Mouse (Mus musculus) embryonic facial prominence, embryonic 13.5 days (tissue): ENCODE data around the gene Irx2. TPM values are rescaled to one million over a fixed set of nuclear protein-coding genes. Genes with fewer than 3 reads are reported as not detected.

Source experiments
- ATAC-seq: fragments of 200-750 bp; cut with Nextera tagmentation; 2 replicates; pipeline ENCODE4 v1.8.0; 2017; ENCODE audit warnings: low read depth; ENCODE audit not compliant: insufficient number of reproducible peaks, insufficient read depth, low FRiP score, low TSS enrichment
- H3K27ac ChIP-seq: fragments of 300-500 bp; sonication (generic); 2 replicates; pipeline ENCODE4 v1.5.1; 2015; ENCODE audit warnings: moderate library complexity, mild to moderate bottlenecking, inconsistent platforms
- H3K27me3 ChIP-seq: fragments of 300-500 bp; sonication (generic); 2 replicates; pipeline ENCODE4 v1.6.1; 2015; ENCODE audit warnings: mild to moderate bottlenecking, inconsistent platforms
- H3K36me3 ChIP-seq: fragments of 300-500 bp; sonication (generic); 2 replicates; pipeline ENCODE4 v1.6.1; 2015; ENCODE audit warnings: mild to moderate bottlenecking, inconsistent platforms
- H3K4me1 ChIP-seq: fragments of 300-500 bp; sonication (generic); 2 replicates; pipeline ENCODE4 v1.6.1; 2015; ENCODE audit warnings: inconsistent platforms
- H3K4me2 ChIP-seq: fragments of 300-500 bp; sonication (generic); 2 replicates; pipeline ENCODE4 v1.6.1; 2015; ENCODE audit warnings: moderate library complexity, mild to moderate bottlenecking, inconsistent platforms
- H3K4me3 ChIP-seq: fragments of 300-500 bp; sonication (generic); 2 replicates; pipeline ENCODE4 v1.5.1; 2015; ENCODE audit warnings: mild to moderate bottlenecking, inconsistent platforms
- H3K9ac ChIP-seq: fragments of 300-500 bp; sonication (generic); 2 replicates; pipeline ENCODE4 v1.6.1; 2015; ENCODE audit warnings: mild to moderate bottlenecking, inconsistent platforms
- H3K9me3 ChIP-seq: fragments of 300-500 bp; sonication (generic); 2 replicates; pipeline ENCODE4 v1.6.1; 2016; ENCODE audit warnings: inconsistent platforms
- WGBS: fragments of 180-500 bp; shearing (Covaris S2); methylation state at CpG from one replicate; pipeline ENCODE4 v1.1.7; 2015; ENCODE audit warnings: mixed read lengths; 5-methylcytosine and 5-hydroxymethylcytosine counted together
- polyA plus RNA-seq: library from polyadenylated mRNA; unstranded; fragments of >200 nt; fragmentation: Nextera tagmentation; extraction: Ambion mirVana; gene quantifications from 2 replicates; pipeline ENCODE4 v1.2.1, GENCODE M21; 2015

The Irx2 gene
- polyA plus RNA-seq, 1 experiment from 2014 or later: 16.7 TPM

DNA sequence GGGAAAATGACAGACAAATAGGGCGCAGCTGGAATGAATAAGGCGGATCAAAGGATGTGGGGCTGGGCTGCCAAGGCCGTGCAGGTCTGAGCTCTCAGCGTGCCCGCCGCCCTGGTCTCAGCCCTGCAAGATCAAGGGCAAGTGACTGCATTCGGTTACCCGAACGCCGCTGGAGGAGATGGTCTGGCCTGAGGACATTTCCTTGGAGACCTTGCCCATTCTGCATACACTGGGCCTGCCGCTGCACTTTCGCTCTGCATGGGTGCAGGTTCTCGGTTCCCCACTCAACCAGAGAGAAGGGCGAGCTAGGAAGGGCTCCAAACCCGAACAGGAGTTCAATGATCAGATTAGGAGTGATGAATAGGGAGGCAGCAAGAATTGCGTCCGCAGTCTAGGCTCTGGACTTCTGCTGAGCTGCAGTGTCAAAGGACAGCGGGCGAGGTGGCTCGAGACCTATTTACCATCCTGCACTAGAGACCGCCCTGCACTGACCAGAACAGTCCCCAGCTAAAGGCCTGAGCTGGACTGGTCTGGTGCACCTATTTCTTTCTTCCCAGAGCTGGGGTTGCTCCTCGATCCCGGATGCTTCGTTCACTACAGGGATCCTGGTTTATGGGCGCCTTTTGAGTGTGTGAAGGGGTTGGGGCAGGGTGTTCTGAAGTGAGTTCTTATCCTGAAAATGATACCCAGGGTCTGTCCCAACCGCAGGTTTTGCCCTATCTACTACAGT lies 9.9 kb downstream of the Irx2 start:
- H3K9ac ChIP-seq: no peak overlapping the region
- no peaks in the 10 kb centered on the region for H3K36me3 ChIP-seq
- peaks cover 19% of the 10 kb centered on the region for H3K4me1 ChIP-seq
- peaks cover 96% of the 10 kb centered on the region for H3K27me3 ChIP-seq
- WGBS: 2% methylated on average over 26 of the region's 26 CpGs
- ATAC-seq: no peak
- no peaks in the 10 kb centered on the region for H3K9me3 ChIP-seq
- peak overlapping the region; percentile 47 for H3K4me3 ChIP-seq
- H3K27ac ChIP-seq: no peak overlapping the region
- peak overlapping the region; percentile 75 for H3K4me2 ChIP-seq

DNA sequence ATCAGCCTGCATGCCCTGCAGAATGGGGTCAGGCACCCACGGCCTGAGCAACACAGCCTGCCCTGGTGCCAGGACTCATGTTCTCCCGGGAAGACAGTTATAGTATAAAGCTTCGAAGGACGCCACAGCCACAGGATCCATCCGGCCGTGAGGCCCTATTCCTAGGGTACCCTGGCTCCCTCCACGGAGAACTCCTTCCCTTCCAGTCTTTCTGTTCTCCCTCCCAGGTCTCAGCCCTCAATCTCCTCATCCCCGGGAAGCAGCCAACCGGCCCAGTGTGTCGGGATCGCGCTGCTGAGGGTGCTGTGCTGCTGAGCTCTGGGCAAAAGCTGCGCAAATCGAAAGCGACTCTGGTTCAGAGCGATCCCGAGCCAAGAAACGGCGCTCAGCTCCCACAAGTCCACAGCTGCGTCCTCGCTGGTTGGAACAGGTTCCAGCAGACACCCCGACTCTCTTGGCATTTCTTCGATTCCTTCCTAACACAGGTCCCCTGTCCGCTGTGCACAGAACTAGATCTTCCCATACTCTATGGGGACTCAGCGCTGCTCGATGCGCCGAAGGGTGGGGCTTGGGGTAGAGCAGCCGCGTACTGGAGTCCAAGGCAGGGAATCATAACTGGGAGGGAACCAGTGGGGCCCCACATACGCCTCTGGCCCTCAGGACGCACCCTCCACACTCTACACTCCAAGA lies 11.0 kb downstream of the Irx2 start:
- 2% methylated on average over 32 of the region's 32 CpGs for WGBS
- peaks cover 91% of the 10 kb centered on the region for H3K27me3 ChIP-seq
- no peak overlapping the region for H3K27ac ChIP-seq
- peak overlapping the region; percentile 63 for H3K9ac ChIP-seq
- peak; percentile 44; the same call in 1 of the 2 replicates for ATAC-seq
- no peaks in the 10 kb centered on the region for H3K36me3 ChIP-seq
- no peaks in the 10 kb centered on the region for H3K9me3 ChIP-seq
- H3K4me1 ChIP-seq: peaks cover 19% of the 10 kb centered on the region
- peak overlapping the region; percentile 75 for H3K4me2 ChIP-seq
- H3K4me3 ChIP-seq: peak overlapping the region; percentile 47

DNA sequence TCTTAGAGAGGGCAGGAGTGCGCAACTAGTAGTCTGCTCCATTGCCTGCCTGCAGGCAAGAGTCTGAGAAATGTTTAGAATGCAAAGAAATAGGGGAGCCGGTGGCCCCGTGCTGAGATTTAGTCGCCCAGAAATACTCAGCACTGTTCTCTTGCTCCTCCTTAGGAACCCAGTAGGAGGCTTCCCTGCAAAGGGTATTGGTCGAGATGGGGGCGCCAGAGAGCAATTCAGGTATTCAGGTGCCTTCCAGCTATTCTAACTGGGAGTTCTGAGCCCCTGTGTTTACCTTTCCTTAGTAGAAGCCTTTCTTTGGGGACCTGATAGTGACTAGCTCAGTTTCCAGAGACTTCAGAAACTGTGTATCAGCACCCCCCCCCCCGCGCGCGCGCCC lies 11.5 kb downstream of the Irx2 start:
- no peaks in the 10 kb centered on the region for H3K36me3 ChIP-seq
- WGBS: 3% methylated on average over 11 of the region's 11 CpGs
- H3K4me3 ChIP-seq: peak overlapping the region; percentile 47
- peak overlapping the region; percentile 63; the same call in 1 of the 2 replicates for H3K9ac ChIP-seq
- peaks cover 19% of the 10 kb centered on the region for H3K4me1 ChIP-seq
- peak overlapping the region; percentile 75 for H3K4me2 ChIP-seq
- H3K27ac ChIP-seq: no peak overlapping the region
- ATAC-seq: 0 out of 2 replicates have a peak, but pooled peaks have one; percentile 20
- H3K9me3 ChIP-seq: no peaks in the 10 kb centered on the region
- H3K27me3 ChIP-seq: peaks cover 91% of the 10 kb centered on the region

DNA sequence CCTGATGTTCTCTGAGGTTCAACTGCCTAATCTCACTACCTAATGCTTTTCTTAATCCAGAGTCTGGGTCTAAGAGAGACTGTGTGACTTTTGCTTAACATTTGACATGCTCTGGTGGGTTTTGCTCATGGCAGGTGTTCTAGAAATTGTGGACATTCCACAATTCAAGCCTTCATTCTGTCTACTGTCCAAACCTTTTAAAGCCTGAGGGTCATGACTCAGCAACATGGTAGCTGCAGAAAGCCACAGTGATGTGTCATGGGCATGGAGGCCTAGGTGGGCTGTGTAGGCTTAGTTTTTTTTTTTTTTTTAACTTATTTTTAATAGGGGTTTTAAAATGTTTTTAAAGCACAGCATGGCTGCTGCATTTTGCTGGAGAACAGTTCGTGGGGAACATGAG lies 27.8 kb downstream of the Irx2 start:
- Histone ChIP-seq H3K27ac (no peak overlapping the region), H3K27me3 (0 out of 2 replicates have a peak, but pooled peaks cover 3% of the 10 kb centered on the region), H3K4me1 (no peaks in the 10 kb centered on the region), H3K9ac (no peak overlapping the region), H3K4me2 (no peak overlapping the region), H3K4me3 (no peak overlapping the region), H3K36me3 (no peaks in the 10 kb centered on the region), H3K9me3 (no peaks in the 10 kb centered on the region)
- no peak for ATAC-seq
- WGBS: 44% methylated on average over 1 of the region's 1 CpGs

DNA sequence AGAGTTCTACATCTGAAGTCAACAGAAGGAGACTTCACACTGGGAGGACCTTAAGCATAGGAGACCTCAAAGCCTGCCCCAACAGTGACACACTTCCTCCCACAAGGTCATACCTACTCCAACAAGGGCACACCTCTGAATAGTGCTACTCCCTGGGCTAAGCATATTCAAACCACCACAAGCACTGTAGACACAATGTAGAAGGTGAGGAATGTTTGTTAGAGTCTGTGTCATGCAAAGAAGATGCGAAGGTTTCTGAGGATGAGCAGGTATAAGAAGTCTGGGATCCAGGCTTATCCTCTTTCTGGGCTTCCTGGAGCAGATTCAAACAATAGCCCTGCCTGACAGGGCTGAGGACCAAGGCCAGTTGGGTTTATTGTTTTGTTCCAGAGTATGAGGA lies 47.2 kb downstream of the Irx2 start:
- WGBS: 86% methylated on average over 1 of the region's 1 CpGs
- no peaks in the 10 kb centered on the region for H3K9me3 ChIP-seq
- H3K4me1 ChIP-seq: no peaks in the 10 kb centered on the region
- ATAC-seq: no peak
- no peaks in the 10 kb centered on the region for H3K27me3 ChIP-seq
- H3K36me3 ChIP-seq: no peaks in the 10 kb centered on the region
- no peak overlapping the region for H3K9ac ChIP-seq
- H3K4me3 ChIP-seq: no peak overlapping the region
- no peak overlapping the region for H3K4me2 ChIP-seq
- H3K27ac ChIP-seq: no peak overlapping the region
